Comparison of ENCODE assay signal across 19 mouse cellular contexts in genomic region chr15:38575254-38575653, GRCm38 (mm10).
"Had no signal": no experiment of that assay in that cellular context is flagged by ENCODE, and none has a peak within 500 bp of the region (broad histone marks: within the 10 kb centered on the region; RNA-seq: fewer than 3 reads in every experiment).

No protein-coding gene starts in this region.

- H3K27me3 ChIP-seq: midbrain, embryonic 12.5 days; neural tube, embryonic 13.5 days; neural tube, embryonic 15.5 days had no signal

- H3K9me3 ChIP-seq: midbrain, embryonic 10.5 days; midbrain, embryonic 12.5 days; neural tube, embryonic 13.5 days; neural tube, embryonic 15.5 days had no signal

- ATAC-seq: midbrain, embryonic 16.5 days had no signal

- H3K4me1 ChIP-seq: midbrain, embryonic 10.5 days; midbrain, embryonic 12.5 days; neural tube, embryonic 13.5 days; neural tube, embryonic 15.5 days had no signal

- H3K4me3 ChIP-seq: midbrain, embryonic 10.5 days; midbrain, embryonic 12.5 days; myocyte; neural tube, embryonic 13.5 days; neural tube, embryonic 15.5 days had no signal

- DNase-seq: lung, adult 18-20 months; lung, embryonic 14.5 days; lung, postnatal 10 days; lung, postnatal 4 days; midbrain, embryonic 14.5 days; retina, postnatal 1 day; right cerebral cortex, adult 18-20 months; right cerebral cortex, postnatal 25 days; right cerebral cortex, postnatal 4 days; spleen, adult 18-20 months; thymus, adult 18-20 months; thymus, postnatal 14 days; thymus, postnatal 36 days had no signal

- H3K36me3 ChIP-seq: midbrain, embryonic 10.5 days; midbrain, embryonic 12.5 days; neural tube, embryonic 13.5 days; neural tube, embryonic 15.5 days had no signal
